Mouse (Mus musculus) kidney, embryonic 16.5 days (tissue): Measurements from ENCODE around the gene Wrap73. TPM values are rescaled to one million over a fixed set of nuclear protein-coding genes. Genes with fewer than 3 reads are reported as not detected.

Experiments used
- polyA plus RNA-seq: library from polyadenylated mRNA; unstranded; fragments of >200 nt; fragmentation: Nextera tagmentation; extraction: Ambion mirVana; gene quantifications from 2 replicates; pipeline ENCODE4 v1.2.1, GENCODE M21; 2015

Wrap73 gene
- polyA plus RNA-seq, 1 experiment from 2014 or later = 46.0 TPM

Other genes with a start within 250 kb of the Wrap73 start
- gene A430005L14Rik, start 185.1 kb upstream of the Wrap73 start, polyA plus RNA-seq = 94.6 and 97.5 TPM in 2 replicates
- 14.1 and 14.3 TPM in 2 replicates for gene Dffb, start 167.2 kb upstream of the Wrap73 start, polyA plus RNA-seq
- 16.1 and 17.6 TPM in 2 replicates for gene Cep104, start 167.2 kb upstream of the Wrap73 start, polyA plus RNA-seq
- 16.8 and 21.9 TPM in 2 replicates for gene Lrrc47, start 130.6 kb upstream of the Wrap73 start, polyA plus RNA-seq
- 62.4 and 66.1 TPM in 2 replicates for gene Smim1, start 116.1 kb upstream of the Wrap73 start, polyA plus RNA-seq
- 0.07 TPM in 1 of 2 replicates, not detected in the other for gene Ccdc27, start 99.7 kb upstream of the Wrap73 start, polyA plus RNA-seq
- gene Trp73, start 2.2 kb upstream of the Wrap73 start, polyA plus RNA-seq = 0.31 and 0.44 TPM in 2 replicates
- gene Tprgl, start 18.3 kb downstream of the Wrap73 start, polyA plus RNA-seq = 123 and 136 TPM in 2 replicates
- 12.3 and 15.7 TPM in 2 replicates for gene Megf6, start 28.4 kb downstream of the Wrap73 start, polyA plus RNA-seq
- gene Arhgef16, start 159.3 kb downstream of the Wrap73 start, polyA plus RNA-seq = 44.2 and 44.3 TPM in 2 replicates
- gene B230104I21Rik, start 193.8 kb downstream of the Wrap73 start, polyA plus RNA-seq = 0.37 TPM in 1 of 2 replicates, not detected in the other